Mouse (Mus musculus): ENCODE data around the gene Cryzl1. TPM values are rescaled to one million over a fixed set of nuclear protein-coding genes. Genes with fewer than 3 reads are reported as not detected.

Gene Cryzl1
- polyA plus RNA-seq, 1 experiment from 2014 or later, result 114 TPM

GRCm38 (mm10) chr16:91732816-91733215 lies 4.0 kb upstream of the Cryzl1 start:
- H3K4me3 ChIP-seq (ENCODE audit: low read depth, low read length), result no peak overlapping the region
- ATAC-seq, result no peak
- H3K4me1 ChIP-seq (ENCODE audit: control insufficient read depth, insufficient read depth, low read length), result peaks cover 50% of the 10 kb centered on the region
- no peaks in the 10 kb centered on the region for H3K9me3 ChIP-seq (replicated peaks; ENCODE audit: control insufficient read depth, low read length, poor library complexity, severe bottlenecking)
- no peak overlapping the region for H3K27ac ChIP-seq (ENCODE audit: low read length)
- WGBS, result 75% methylated on average over 2 of the region's 2 CpGs
- H3K4me2 ChIP-seq (ENCODE audit: low read length), result no peak overlapping the region
- H3K9ac ChIP-seq (ENCODE audit: low read depth, low read length), result no peak overlapping the region
- H3K27me3 ChIP-seq (ENCODE audit: control insufficient read depth, insufficient read depth, low read depth, low read length), result no peaks in the 10 kb centered on the region
- no peaks in the 10 kb centered on the region for H3K36me3 ChIP-seq (ENCODE audit: control insufficient read depth, insufficient read depth, low read length)

- Histone ChIP-seq H3K36me3 (ENCODE audit: control insufficient read depth, insufficient read depth, low read length) (no peaks in the 10 kb centered on the region), H3K27me3 (ENCODE audit: control insufficient read depth, insufficient read depth, low read depth, low read length) (no peaks in the 10 kb centered on the region), H3K9ac (ENCODE audit: low read depth, low read length) (peak overlapping the region; percentile 95), H3K4me3 (ENCODE audit: low read depth, low read length) (peak overlapping the region; percentile 86), H3K4me1 (ENCODE audit: control insufficient read depth, insufficient read depth, low read length) (peaks cover 40% of the 10 kb centered on the region), H3K4me2 (ENCODE audit: low read length) (peak overlapping the region; percentile 88), H3K9me3 (replicated peaks; ENCODE audit: control insufficient read depth, low read length, poor library complexity, severe bottlenecking) (no peaks in the 10 kb centered on the region), H3K27ac (ENCODE audit: low read length) (peak overlapping the region; percentile 98)
- ATAC-seq, result no peak
- 0% methylated on average over 11 of the region's 11 CpGs for WGBS
These were observed 1.7 kb upstream of the Cryzl1 start for GRCm38 (mm10) chr16:91730446-91730845.

- Histone ChIP-seq H3K4me3 (ENCODE audit: low read depth, low read length) (peak overlapping the region; percentile 86), H3K9ac (ENCODE audit: low read depth, low read length) (peak overlapping the region; percentile 95), H3K4me1 (ENCODE audit: control insufficient read depth, insufficient read depth, low read length) (peaks cover 35% of the 10 kb centered on the region), H3K27me3 (ENCODE audit: control insufficient read depth, insufficient read depth, low read depth, low read length) (no peaks in the 10 kb centered on the region), H3K36me3 (ENCODE audit: control insufficient read depth, insufficient read depth, low read length) (no peaks in the 10 kb centered on the region), H3K9me3 (replicated peaks; ENCODE audit: control insufficient read depth, low read length, poor library complexity, severe bottlenecking) (no peaks in the 10 kb centered on the region), H3K27ac (ENCODE audit: low read length) (peak overlapping the region; percentile 98), H3K4me2 (ENCODE audit: low read length) (peak overlapping the region; percentile 88)
- under 1% methylated on average over 32 of the region's 44 CpGs for WGBS
- ATAC-seq, result no peak
These were observed 1.2 kb upstream of the Cryzl1 start for GRCm38 (mm10) chr16:91729821-91730441.

- no peaks in the 10 kb centered on the region for H3K27me3 ChIP-seq (ENCODE audit: control insufficient read depth, insufficient read depth, low read depth, low read length)
- no peaks in the 10 kb centered on the region for H3K9me3 ChIP-seq (replicated peaks; ENCODE audit: control insufficient read depth, low read length, poor library complexity, severe bottlenecking)
- peak; percentile 95 for ATAC-seq
These were observed 299 bp upstream of the Cryzl1 start, which contains the start of gene Itsn1 for GRCm38 (mm10) chr16:91729066-91729482. Itsn1 (plus strand) TSS chr16:91729281.

GRCm38 (mm10) chr16:91727433-91727832 lies 1.3 kb downstream of the Cryzl1 start:
- no peaks in the 10 kb centered on the region for H3K36me3 ChIP-seq (ENCODE audit: control insufficient read depth, insufficient read depth, low read length)
- no peak for ATAC-seq
- H3K27ac ChIP-seq (ENCODE audit: low read length), result peak overlapping the region; percentile 98; the same call in 1 of the 2 replicates
- H3K4me2 ChIP-seq (ENCODE audit: low read length), result peak overlapping the region; percentile 69
- H3K9me3 ChIP-seq (replicated peaks; ENCODE audit: control insufficient read depth, low read length, poor library complexity, severe bottlenecking), result no peaks in the 10 kb centered on the region
- WGBS, result 90% methylated on average over 15 of the region's 15 CpGs
- H3K4me1 ChIP-seq (ENCODE audit: control insufficient read depth, insufficient read depth, low read length), result peaks cover 26% of the 10 kb centered on the region
- H3K27me3 ChIP-seq (ENCODE audit: control insufficient read depth, insufficient read depth, low read depth, low read length), result no peaks in the 10 kb centered on the region
- peak overlapping the region; percentile 84 for H3K9ac ChIP-seq (ENCODE audit: low read depth, low read length)
- H3K4me3 ChIP-seq (ENCODE audit: low read depth, low read length), result peak overlapping the region; percentile 86

More at GRCm38 (mm10) chr16:91729066-91729482, 299 bp upstream of the Cryzl1 start, which contains the start of gene Itsn1:
- Histone ChIP-seq H3K36me3 (ENCODE audit: control insufficient read depth, insufficient read depth, low read length) (no peaks in the 10 kb centered on the region), H3K4me2 (ENCODE audit: low read length) (peak within 1 kb of the TSS; percentile 88), H3K27ac (ENCODE audit: low read length) (peak within 1 kb of the TSS; percentile 98), H3K9ac (ENCODE audit: low read depth, low read length) (peak within 1 kb of the TSS; percentile 95), H3K4me3 (ENCODE audit: low read depth, low read length) (peak within 1 kb of the TSS; percentile 86), H3K4me1 (ENCODE audit: control insufficient read depth, insufficient read depth, low read length) (peaks cover 28% of the 10 kb centered on the region)
- under 1% methylated on average over 33 of the region's 33 CpGs for WGBS

GRCm38 (mm10) chr16:91724247-91724646 lies 4.5 kb downstream of the Cryzl1 start:
- no peak for ATAC-seq
- WGBS, result 35% methylated on average over 3 of the region's 3 CpGs
- H3K9me3 ChIP-seq (replicated peaks; ENCODE audit: control insufficient read depth, low read length, poor library complexity, severe bottlenecking), result no peaks in the 10 kb centered on the region

GRCm38 (mm10) chr16:91717399-91717798 lies 11.4 kb downstream of the Cryzl1 start:
- Histone ChIP-seq H3K27ac (ENCODE audit: low read length) (no peak overlapping the region), H3K9ac (ENCODE audit: low read depth, low read length) (no peak overlapping the region), H3K4me3 (ENCODE audit: low read depth, low read length) (no peak overlapping the region), H3K4me1 (ENCODE audit: control insufficient read depth, insufficient read depth, low read length) (peaks cover under 1% of the 10 kb centered on the region; the same call in 1 of the 2 replicates), H3K36me3 (ENCODE audit: control insufficient read depth, insufficient read depth, low read length) (peaks cover 23% of the 10 kb centered on the region), H3K27me3 (ENCODE audit: control insufficient read depth, insufficient read depth, low read depth, low read length) (no peaks in the 10 kb centered on the region), H3K9me3 (replicated peaks; ENCODE audit: control insufficient read depth, low read length, poor library complexity, severe bottlenecking) (no peaks in the 10 kb centered on the region), H3K4me2 (ENCODE audit: low read length) (no peak overlapping the region)
- ATAC-seq, result no peak
- WGBS, result 90% methylated on average over 4 of the region's 4 CpGs

More at GRCm38 (mm10) chr16:91724247-91724646, 4.5 kb downstream of the Cryzl1 start:
- Histone ChIP-seq H3K27ac (ENCODE audit: low read length) (no peak overlapping the region), H3K36me3 (ENCODE audit: control insufficient read depth, insufficient read depth, low read length) (peaks cover 11% of the 10 kb centered on the region), H3K4me1 (ENCODE audit: control insufficient read depth, insufficient read depth, low read length) (peaks cover 13% of the 10 kb centered on the region), H3K9ac (ENCODE audit: low read depth, low read length) (no peak overlapping the region), H3K27me3 (ENCODE audit: control insufficient read depth, insufficient read depth, low read depth, low read length) (no peaks in the 10 kb centered on the region), H3K4me3 (ENCODE audit: low read depth, low read length) (no peak overlapping the region), H3K4me2 (ENCODE audit: low read length) (no peak overlapping the region)

GRCm38 (mm10) chr16:91716927-91717349 lies 11.8 kb downstream of the Cryzl1 start:
- Histone ChIP-seq H3K4me3 (ENCODE audit: low read depth, low read length) (no peak overlapping the region), H3K4me2 (ENCODE audit: low read length) (no peak overlapping the region), H3K27ac (ENCODE audit: low read length) (no peak overlapping the region), H3K27me3 (ENCODE audit: control insufficient read depth, insufficient read depth, low read depth, low read length) (no peaks in the 10 kb centered on the region), H3K9me3 (replicated peaks; ENCODE audit: control insufficient read depth, low read length, poor library complexity, severe bottlenecking) (no peaks in the 10 kb centered on the region), H3K9ac (ENCODE audit: low read depth, low read length) (no peak overlapping the region), H3K36me3 (ENCODE audit: control insufficient read depth, insufficient read depth, low read length) (peaks cover 23% of the 10 kb centered on the region), H3K4me1 (ENCODE audit: control insufficient read depth, insufficient read depth, low read length) (no peaks in the 10 kb centered on the region)
- WGBS, result 83% methylated on average over 11 of the region's 11 CpGs
- ATAC-seq, result no peak

GRCm38 (mm10) chr16:91710241-91710640 lies 18.5 kb downstream of the Cryzl1 start:
- H3K4me3 ChIP-seq (ENCODE audit: low read depth, low read length), result no peak overlapping the region
- no peaks in the 10 kb centered on the region for H3K9me3 ChIP-seq (replicated peaks; ENCODE audit: control insufficient read depth, low read length, poor library complexity, severe bottlenecking)
- no peaks in the 10 kb centered on the region for H3K4me1 ChIP-seq (ENCODE audit: control insufficient read depth, insufficient read depth, low read length)
- H3K27ac ChIP-seq (ENCODE audit: low read length), result no peak overlapping the region
- H3K27me3 ChIP-seq (ENCODE audit: control insufficient read depth, insufficient read depth, low read depth, low read length), result no peaks in the 10 kb centered on the region
- 92% methylated on average over 7 of the region's 7 CpGs for WGBS
- peaks cover 36% of the 10 kb centered on the region for H3K36me3 ChIP-seq (ENCODE audit: control insufficient read depth, insufficient read depth, low read length)
- no peak for ATAC-seq
- H3K9ac ChIP-seq (ENCODE audit: low read depth, low read length), result no peak overlapping the region
- no peak overlapping the region for H3K4me2 ChIP-seq (ENCODE audit: low read length)

Measured in midbrain, embryonic 16.5 days (tissue).